ENCODE assay signal across 11 mouse cellular contexts in the genomic region with DNA sequence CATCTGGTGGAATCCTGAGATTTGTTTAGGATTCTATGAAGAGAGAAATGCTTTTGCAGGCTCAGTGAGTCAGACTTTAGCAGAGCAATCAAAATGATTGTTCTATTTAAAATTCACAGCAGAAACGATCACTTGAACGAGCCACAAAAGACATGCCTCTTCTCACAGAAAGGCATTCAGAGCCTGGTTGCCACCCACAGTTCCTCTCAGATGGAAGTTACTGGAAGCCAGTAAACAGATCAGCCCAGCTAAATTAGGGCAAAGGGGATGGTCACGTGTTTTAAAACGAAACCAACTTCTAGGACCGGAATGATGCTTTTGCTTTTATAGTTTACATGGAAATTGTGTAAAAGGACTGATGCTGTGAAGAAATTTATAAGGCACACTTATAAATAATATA. TPM values are rescaled to one million over a fixed set of nuclear protein-coding genes. Genes with fewer than 3 reads are reported as not detected.
DNase-seq lines count a peak whose midpoint lies in the region; ATAC-seq and TF ChIP-seq lines count a peak whose summit lies in the region.
"Had no signal": no experiment of that assay in that cellular context is flagged by ENCODE, and none has a peak within 500 bp of the region (broad histone marks: within the 10 kb centered on the region; RNA-seq: fewer than 3 reads in every experiment).

No protein-coding gene starts in this region.

- peak; percentile 15 for DNase-seq in cerebellum, adult 11-12 months
- no peak for DNase-seq in cerebellum, postnatal 36 days
- DNase-seq in kidney, adult 2 months = peak; percentile 54
- DNase-seq in right cerebral cortex, postnatal 10 days (ENCODE audit: low spot score in 2 of 2) = peak; percentile 61 to 77
- no peak for DNase-seq in right cerebral cortex, postnatal 14 days
- no peak for DNase-seq in thymus, postnatal 14 days
- no peak for DNase-seq in T-cell, adult 2 months (ENCODE audit: low spot score)
- DNase-seq: heart, postnatal 10 days had no signal

- TF ChIP-seq CTCF in kidney, adult 2 months (conservative IDR thresholded peaks at IDR 0.05; ENCODE audit: insufficient read depth, insufficient read length, low read depth, low read length) = no peak

- no peak for TF ChIP-seq POLR2A in kidney, adult 2 months (IDR thresholded peaks at IDR 0.05; ENCODE audit: low read depth, low read length)

- 21% methylated on average over 5 of the region's 5 CpGs for WGBS in kidney, adult 2 months
- WGBS in kidney, embryonic 15.5 days = 82% methylated on average over 5 of the region's 5 CpGs

- peaks cover 18% of the 10 kb centered on the region; the same call in 1 of the 2 replicates for H3K4me1 ChIP-seq in kidney, adult 2 months (ENCODE audit: control insufficient read depth, insufficient read depth, low read length)
- H3K4me1 ChIP-seq in kidney, embryonic 15.5 days = no peaks in the 10 kb centered on the region
- H3K4me1 ChIP-seq: stomach, embryonic 15.5 days had no signal

- no peaks in the 10 kb centered on the region for H3K36me3 ChIP-seq in kidney, adult 2 months (ENCODE audit: control insufficient read depth, insufficient read depth, low read length)
- H3K36me3 ChIP-seq in kidney, embryonic 15.5 days = no peaks in the 10 kb centered on the region
- H3K36me3 ChIP-seq: stomach, embryonic 15.5 days had no signal

- H3K27me3 ChIP-seq in kidney, adult 2 months (replicated peaks; ENCODE audit: control insufficient read depth, insufficient read depth, low read length) = no peaks in the 10 kb centered on the region
- H3K27me3 ChIP-seq in kidney, embryonic 15.5 days = no peaks in the 10 kb centered on the region
- H3K27me3 ChIP-seq: stomach, embryonic 15.5 days had no signal

- H3K9ac ChIP-seq in kidney, embryonic 15.5 days = no peak overlapping the region
- H3K9ac ChIP-seq: stomach, embryonic 15.5 days had no signal

- peak overlapping the region; percentile 79 for H3K27ac ChIP-seq in kidney, adult 2 months (ENCODE audit: insufficient read depth, low read depth, low read length)
- no peak overlapping the region for H3K27ac ChIP-seq in kidney, embryonic 15.5 days
- H3K27ac ChIP-seq: macrophage; stomach, embryonic 15.5 days had no signal

- H3K4me2 ChIP-seq in kidney, embryonic 15.5 days = no peak overlapping the region
- H3K4me2 ChIP-seq: stomach, embryonic 15.5 days had no signal

- H3K9me3 ChIP-seq in kidney, embryonic 15.5 days (replicated peaks) = no peaks in the 10 kb centered on the region
- H3K9me3 ChIP-seq: stomach, embryonic 15.5 days had no signal

- ATAC-seq in kidney, embryonic 15.5 days (replicated peaks; ENCODE audit: low FRiP score) = no peak

- no peak overlapping the region for H3K4me3 ChIP-seq in kidney, adult 2 months (ENCODE audit: insufficient read depth, low read depth, low read length)
- no peak overlapping the region for H3K4me3 ChIP-seq in kidney, embryonic 15.5 days (replicated peaks)
- H3K4me3 ChIP-seq: stomach, embryonic 15.5 days had no signal

RNA-seq across cellular contexts. Expression of a gene that starts 6.9 kb away (rescaled TPM):
- 71.8 and 75.4 TPM in 2 replicates for polyA plus RNA-seq in kidney, adult 2 months (2012; rRNA removed)
- polyA plus RNA-seq in kidney, embryonic 15.5 days (2015; fragmentation: Nextera tagmentation; extraction: Ambion mirVana) = 19.0 and 20.5 TPM in 2 replicates
- polyA plus RNA-seq: macrophage had no signal

Comparison
In these comparisons a context has a peak if more than half of its experiments do, and no peak if none do; other contexts are left out.
1. DNase-seq: peak in cerebellum, adult 11-12 months (single experiment), kidney, adult 2 months (single experiment) and right cerebral cortex, postnatal 10 days (2 of 2); none in cerebellum, postnatal 36 days (0 of 2), right cerebral cortex, postnatal 14 days (single experiment), thymus, postnatal 14 days (single experiment) and T-cell, adult 2 months (single experiment).